Mouse (Mus musculus) thymus, postnatal 10 days (tissue): ENCODE results near the gene Gart.

Experiments
- DNase-seq, 2 experiments: peaks; one replicate each; pipeline ENCODE4 v3.0.0; 2021; ENCODE audit warnings: low spot score in 2 of 2

The Gart gene

GRCm38 (mm10) chr16:91646681-91647419, at the start of gene Gart:
Gart (minus strand) TSS chr16:91646952.
- DNase-seq: peak; percentile 93 to 94

GRCm38 (mm10) chr16:91695108-91695755, 48.5 kb upstream of the Gart start:
- no peak for DNase-seq

DNA sequence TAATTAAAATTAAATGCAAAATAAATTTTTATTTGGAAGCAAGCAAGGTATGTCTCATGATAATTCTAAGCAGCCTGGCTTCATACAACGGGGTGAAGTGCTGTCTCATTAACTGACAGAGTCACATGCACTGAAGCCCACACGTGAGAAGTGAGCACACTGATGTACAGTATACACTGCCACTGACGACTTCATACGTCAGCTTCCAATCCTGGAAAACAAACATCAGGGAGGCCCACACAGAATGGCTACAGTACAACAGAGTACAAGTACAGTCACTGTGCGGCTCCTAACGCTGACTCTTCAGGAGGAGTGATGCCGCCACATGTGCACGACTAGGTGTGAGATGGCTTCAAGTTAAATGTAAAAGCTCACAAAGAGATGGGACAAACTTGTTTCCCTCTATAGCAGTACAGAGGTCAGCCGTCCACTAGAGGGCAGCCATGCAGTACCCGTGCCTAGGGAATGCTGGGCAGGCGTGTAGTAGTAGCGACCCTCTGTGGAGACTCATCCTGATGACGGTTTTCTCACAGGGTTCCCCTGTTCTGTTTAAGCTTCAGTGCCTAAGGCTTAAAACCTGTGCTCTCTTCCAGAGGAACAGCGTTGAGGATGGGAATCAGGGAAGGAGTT, 47.8 kb upstream of the Gart start:
- peak; percentile 45 to 62 for DNase-seq

GRCm38 (mm10) chr16:91689791-91690190, 43.0 kb upstream of the Gart start:
- no peak for DNase-seq

GRCm38 (mm10) chr16:91688619-91689334, 42.0 kb upstream of the Gart start, which contains the start of gene Donson:
Donson (minus strand) TSS chr16:91688770.
- DNase-seq: peak; percentile 91 to 97

DNA sequence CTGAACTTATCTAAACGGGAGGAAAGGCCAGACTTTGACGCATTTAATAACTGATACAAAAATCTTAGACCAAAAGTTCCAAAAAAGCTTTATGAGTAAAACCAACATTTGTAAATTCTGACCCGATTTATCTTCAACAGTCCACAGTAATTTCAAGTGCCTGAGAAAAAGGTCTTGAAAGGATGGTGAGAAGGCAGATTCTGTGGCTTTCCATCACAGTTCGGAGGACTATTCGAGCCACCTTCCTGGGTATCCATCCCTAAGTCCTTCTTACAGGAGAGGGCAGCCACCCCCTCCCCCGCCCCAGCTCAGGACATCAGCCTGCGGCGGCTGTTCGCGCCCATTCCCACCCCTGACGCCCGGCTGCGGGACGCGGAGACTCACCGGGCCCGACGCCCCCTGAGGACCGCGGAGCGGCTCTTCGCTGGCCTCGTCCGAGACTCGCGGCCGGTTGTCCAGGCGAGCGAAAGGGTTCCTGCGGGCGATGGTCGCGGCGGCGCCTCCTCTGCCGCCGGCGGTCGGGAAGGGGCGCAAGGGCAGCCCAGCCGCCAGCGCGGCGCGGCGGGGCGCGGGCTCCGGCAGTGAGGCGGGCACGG, 41.4 kb upstream of the Gart start:
- no peak for DNase-seq

DNA sequence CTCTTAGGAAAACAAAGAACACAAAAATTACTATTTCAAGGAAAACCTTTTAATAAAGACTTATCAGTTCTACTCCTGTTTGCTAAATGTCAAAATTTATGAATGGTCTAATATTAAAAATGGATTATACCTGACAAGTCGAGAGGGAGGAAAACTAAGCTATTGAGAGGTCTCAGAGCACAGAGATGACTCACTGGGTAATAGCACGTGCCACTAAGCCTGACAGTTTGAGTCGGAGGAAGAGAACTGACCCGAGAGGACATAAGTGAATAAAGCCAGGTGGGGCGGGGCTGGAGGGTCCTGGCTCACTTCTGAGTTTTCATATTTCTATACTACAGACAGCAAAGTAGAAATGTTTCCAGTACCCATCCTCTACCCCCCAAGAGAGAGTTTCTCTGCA, 39.6 kb upstream of the Gart start:
- no peak for DNase-seq

GRCm38 (mm10) chr16:91685526-91685925, 38.8 kb upstream of the Gart start:
- no peak for DNase-seq

- no peak for DNase-seq
Measured at GRCm38 (mm10) chr16:91680656-91681055, 33.9 kb upstream of the Gart start.

GRCm38 (mm10) chr16:91678147-91678911, 31.6 kb upstream of the Gart start:
- no peak for DNase-seq

GRCm38 (mm10) chr16:91674500-91674899, 27.7 kb upstream of the Gart start:
- DNase-seq: no peak

- DNase-seq: no peak
Measured at GRCm38 (mm10) chr16:91663795-91664194, 17.0 kb upstream of the Gart start.

DNA sequence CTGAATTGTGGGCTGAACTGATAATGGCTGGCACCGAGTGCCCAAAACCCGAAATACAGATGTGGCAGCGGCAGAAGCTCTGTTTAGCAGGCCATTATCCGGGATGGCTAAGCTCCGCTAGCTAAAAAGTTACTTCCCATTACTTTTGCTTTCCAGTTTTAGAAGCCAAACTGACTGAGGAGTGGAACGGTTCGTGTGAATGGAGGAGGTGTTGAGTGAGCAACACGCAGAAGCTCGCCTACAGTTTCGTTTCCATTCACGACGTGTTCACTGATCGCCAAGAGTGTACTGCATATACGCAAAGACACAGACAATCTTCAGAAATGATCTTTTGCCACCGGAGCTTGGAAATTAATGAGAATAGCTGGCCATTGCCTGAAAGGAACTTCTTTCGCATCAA, 15.6 kb upstream of the Gart start:
- no peak for DNase-seq

- DNase-seq: no peak
Measured at GRCm38 (mm10) chr16:91661397-91661796, 14.6 kb upstream of the Gart start.

GRCm38 (mm10) chr16:91659798-91660197, 13.0 kb upstream of the Gart start:
- no peak for DNase-seq

DNA sequence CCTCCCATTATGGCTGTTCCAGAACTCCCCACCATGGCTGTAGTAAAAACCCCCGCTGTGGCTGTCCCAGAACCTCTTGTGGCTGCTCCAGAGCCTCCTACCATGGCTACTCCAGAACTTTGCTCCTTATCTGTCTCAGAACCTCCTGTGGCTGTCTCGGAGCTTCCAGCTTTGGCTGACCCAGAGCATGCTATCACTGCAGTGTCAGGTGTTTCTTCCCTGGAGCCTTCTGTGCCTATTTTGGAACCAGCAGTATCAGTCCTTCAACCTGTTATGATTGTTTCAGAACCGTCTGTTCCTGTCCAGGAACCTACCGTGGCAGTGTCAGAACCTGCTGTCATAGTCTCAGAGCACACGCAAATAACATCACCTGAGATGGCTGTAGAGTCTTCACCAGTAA, 11.7 kb upstream of the Gart start:
- DNase-seq: no peak

DNA sequence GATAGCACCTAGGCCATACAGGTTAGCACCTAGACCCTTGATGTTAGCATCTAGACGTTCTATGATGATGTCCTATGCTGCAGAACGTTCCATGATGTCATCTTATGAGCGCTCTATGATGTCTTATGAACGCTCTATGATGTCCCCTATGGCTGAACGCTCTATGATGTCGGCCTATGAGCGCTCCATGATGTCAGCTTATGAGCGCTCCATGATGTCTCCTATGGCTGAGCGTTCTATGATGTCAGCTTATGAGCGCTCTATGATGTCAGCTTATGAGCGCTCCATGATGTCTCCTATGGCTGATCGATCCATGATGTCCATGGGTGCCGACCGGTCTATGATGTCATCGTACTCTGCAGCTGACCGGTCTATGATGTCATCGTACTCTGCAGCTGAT, 10.5 kb upstream of the Gart start:
- no peak for DNase-seq

DNA sequence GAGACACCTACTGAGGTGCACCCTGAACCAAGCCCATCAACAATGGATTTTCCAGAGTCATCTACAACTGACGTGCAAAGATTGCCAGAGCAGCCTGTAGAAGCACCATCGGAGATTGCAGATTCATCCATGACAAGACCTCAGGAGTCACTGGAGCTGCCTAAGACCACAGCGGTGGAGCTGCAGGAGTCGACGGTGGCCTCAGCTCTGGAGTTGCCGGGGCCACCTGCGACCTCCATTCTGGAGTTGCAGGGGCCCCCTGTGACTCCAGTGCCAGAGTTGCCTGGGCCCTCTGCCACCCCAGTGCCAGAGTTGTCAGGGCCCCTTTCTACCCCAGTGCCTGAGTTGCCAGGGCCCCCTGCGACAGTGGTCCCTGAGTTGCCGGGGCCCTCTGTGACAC, 8.5 kb upstream of the Gart start:
- DNase-seq: no peak

DNA sequence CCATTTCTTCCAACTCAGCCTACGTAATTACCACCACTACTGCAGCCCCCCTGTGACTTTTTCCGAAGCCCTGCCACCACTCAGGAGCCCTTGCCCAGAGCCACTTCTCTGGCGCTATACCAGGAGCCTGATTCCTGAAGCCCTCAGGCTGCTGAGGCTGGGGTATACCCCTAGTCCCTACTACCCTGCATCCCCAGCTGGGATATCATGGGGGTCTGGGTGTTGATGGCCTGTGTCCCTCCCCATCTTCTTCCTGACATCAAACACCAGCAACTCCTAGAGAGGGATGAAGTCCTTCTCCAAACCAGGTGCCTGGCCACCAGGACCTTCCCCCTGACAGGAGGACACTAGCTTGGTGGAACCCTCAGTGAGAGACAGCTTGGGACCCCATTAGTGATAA, 5.4 kb upstream of the Gart start:
- no peak for DNase-seq

- no peak for DNase-seq
Measured at GRCm38 (mm10) chr16:91649781-91650180, 3.0 kb upstream of the Gart start.

GRCm38 (mm10) chr16:91649246-91649645, 2.5 kb upstream of the Gart start:
- DNase-seq: no peak
